Mouse (Mus musculus) liver, embryonic 11.5 days (tissue): ENCODE measurements at regions not wholly inside any gene's neighbourhood (a gene's known extent, or its start where the extent isn't known, plus 50 kb on each side); places are given as distances from the start of the nearest gene placed in this dataset.

Source experiments
- ATAC-seq: fragments of 200-750 bp; cut with Nextera tagmentation; replicated peaks from 2 replicates; pipeline ENCODE4 v1.8.0; 2017; ENCODE audit warnings: moderate number of reproducible peaks, mild to moderate bottlenecking, moderate TSS enrichment, moderate library complexity; ENCODE audit not compliant: low FRiP score
- DNase-seq: peaks from one replicate; pipeline ENCODE4 v3.0.0-alpha.2; 2017; ENCODE audit warnings: low spot score
- H3K27ac ChIP-seq: fragments of 300-500 bp; sonication (generic); 2 replicates; pipeline ENCODE4 v1.5.1; 2014; ENCODE audit warnings: mild to moderate bottlenecking, low read depth, low read length, control low read depth
- H3K27me3 ChIP-seq: fragments of 300-500 bp; sonication (generic); replicated peaks from 2 replicates; pipeline ENCODE4 v1.6.1; 2014; ENCODE audit warnings: low read length, mixed read lengths; ENCODE audit not compliant: control insufficient read depth, insufficient read depth
- H3K36me3 ChIP-seq: fragments of 300-500 bp; sonication (generic); 2 replicates; pipeline ENCODE4 v1.6.1; 2014; ENCODE audit warnings: mild to moderate bottlenecking, low read length, moderate library complexity, mixed read lengths; ENCODE audit not compliant: control insufficient read depth, insufficient read depth
- H3K4me1 ChIP-seq: fragments of 300-500 bp; sonication (generic); replicated peaks from 2 replicates; pipeline ENCODE4 v1.6.1; 2014; ENCODE audit warnings: low read length, mixed read lengths; ENCODE audit not compliant: control insufficient read depth, insufficient read depth
- H3K4me2 ChIP-seq: fragments of 300-500 bp; sonication (generic); 2 replicates; pipeline ENCODE4 v1.6.1; 2014; ENCODE audit warnings: mild to moderate bottlenecking, control low read depth, moderate library complexity
- H3K4me3 ChIP-seq: fragments of 300-500 bp; sonication (generic); 2 replicates; pipeline ENCODE4 v1.5.1; 2014; ENCODE audit warnings: low read depth, low read length, control low read depth
- H3K9ac ChIP-seq: fragments of 300-500 bp; sonication (generic); 2 replicates; pipeline ENCODE4 v1.6.1; 2014; ENCODE audit warnings: low read depth, low read length, control low read depth
- H3K9me3 ChIP-seq: fragments of 300-500 bp; sonication (generic); 2 replicates; pipeline ENCODE4 v1.6.1; 2016; ENCODE audit warnings: low read length, inconsistent platforms, mixed read lengths; ENCODE audit not compliant: control insufficient read depth
- WGBS: fragments of 180-500 bp; shearing (Covaris S2); extraction: QIAGEN DNeasy Blood & Tissue Kit; methylation state at CpG from one replicate; pipeline ENCODE4 v1.1.7; 2014; 5-methylcytosine and 5-hydroxymethylcytosine counted together

- no peaks in the 10 kb centered on the region for H3K36me3 ChIP-seq
- H3K4me3 ChIP-seq: no peak overlapping the region
- no peak overlapping the region for H3K9ac ChIP-seq
- H3K27ac ChIP-seq: no peak overlapping the region
- H3K4me2 ChIP-seq: no peak overlapping the region
- DNase-seq (no peak), ATAC-seq (no peak)
- 81% methylated on average over 4 of the region's 4 CpGs for WGBS
- no peaks in the 10 kb centered on the region; the same call in 1 of the 2 replicates for H3K9me3 ChIP-seq
- no peaks in the 10 kb centered on the region for H3K27me3 ChIP-seq
- no peaks in the 10 kb centered on the region for H3K4me1 ChIP-seq
Observed at GRCm38 (mm10) chr15:87102211-87102610, 441.9 kb upstream of the Fam19a5 start.

- WGBS: 80% methylated on average over 8 of the region's 8 CpGs
- no peak overlapping the region for H3K4me2 ChIP-seq
- no peak for DNase-seq
- H3K27me3 ChIP-seq: no peaks in the 10 kb centered on the region
- H3K36me3 ChIP-seq: no peaks in the 10 kb centered on the region
- H3K4me3 ChIP-seq: no peak overlapping the region
- no peaks in the 10 kb centered on the region; the same call in 1 of the 2 replicates for H3K9me3 ChIP-seq
- no peak for ATAC-seq
- H3K4me1 ChIP-seq: no peaks in the 10 kb centered on the region
- no peak overlapping the region for H3K9ac ChIP-seq
- H3K27ac ChIP-seq: no peak overlapping the region
Observed at GRCm38 (mm10) chr15:87105951-87106350, 438.1 kb upstream of the Fam19a5 start.

- no peaks in the 10 kb centered on the region; the same call in 1 of the 2 replicates for H3K9me3 ChIP-seq
- no peak overlapping the region for H3K9ac ChIP-seq
- DNase-seq: no peak
- H3K4me2 ChIP-seq: no peak overlapping the region
- WGBS: 60% methylated on average over 4 of the region's 4 CpGs
- no peak overlapping the region for H3K27ac ChIP-seq
- H3K27me3 ChIP-seq: no peaks in the 10 kb centered on the region
- no peak overlapping the region for H3K4me3 ChIP-seq
- H3K36me3 ChIP-seq: no peaks in the 10 kb centered on the region
- H3K4me1 ChIP-seq: no peaks in the 10 kb centered on the region
- no peak for ATAC-seq
Observed at GRCm38 (mm10) chr15:87107701-87108100, 436.4 kb upstream of the Fam19a5 start.

- H3K4me2 ChIP-seq: no peak overlapping the region
- 62% methylated on average over 7 of the region's 7 CpGs for WGBS
- H3K27me3 ChIP-seq: no peaks in the 10 kb centered on the region
- ATAC-seq (no peak), DNase-seq (no peak)
- no peak overlapping the region for H3K27ac ChIP-seq
- no peaks in the 10 kb centered on the region; the same call in 1 of the 2 replicates for H3K9me3 ChIP-seq
- H3K36me3 ChIP-seq: no peaks in the 10 kb centered on the region
- H3K9ac ChIP-seq: no peak overlapping the region
- no peak overlapping the region for H3K4me3 ChIP-seq
- no peaks in the 10 kb centered on the region for H3K4me1 ChIP-seq
Observed at GRCm38 (mm10) chr15:87108411-87108810, 435.7 kb upstream of the Fam19a5 start.

- Histone ChIP-seq H3K4me3 (no peak overlapping the region), H3K27ac (no peak overlapping the region), H3K9me3 (no peaks in the 10 kb centered on the region), H3K9ac (no peak overlapping the region), H3K36me3 (no peaks in the 10 kb centered on the region), H3K4me1 (no peaks in the 10 kb centered on the region), H3K4me2 (no peak overlapping the region), H3K27me3 (no peaks in the 10 kb centered on the region)
- ATAC-seq: no peak
- no peak for DNase-seq
- WGBS: 20% methylated on average over 4 of the region's 4 CpGs
Observed at GRCm38 (mm10) chr15:87122656-87123055, 421.4 kb upstream of the Fam19a5 start.

GRCm38 (mm10) chr15:87125427-87126148 is 418.5 kb upstream of the Fam19a5 start:
- ATAC-seq (no peak), DNase-seq (no peak)
- H3K36me3 ChIP-seq: no peaks in the 10 kb centered on the region
- no peaks in the 10 kb centered on the region for H3K9me3 ChIP-seq
- H3K27me3 ChIP-seq: no peaks in the 10 kb centered on the region
- no peak overlapping the region for H3K27ac ChIP-seq
- H3K4me3 ChIP-seq: no peak overlapping the region
- H3K9ac ChIP-seq: no peak overlapping the region
- 62% methylated on average over 6 of the region's 6 CpGs for WGBS
- no peak overlapping the region for H3K4me2 ChIP-seq
- H3K4me1 ChIP-seq: no peaks in the 10 kb centered on the region

GRCm38 (mm10) chr15:87138870-87139269 is 405.2 kb upstream of the Fam19a5 start:
- ATAC-seq: no peak
- DNase-seq: no peak
- H3K9ac ChIP-seq: no peak overlapping the region
- no peaks in the 10 kb centered on the region for H3K27me3 ChIP-seq
- no peaks in the 10 kb centered on the region for H3K9me3 ChIP-seq
- no peaks in the 10 kb centered on the region for H3K36me3 ChIP-seq
- H3K4me1 ChIP-seq: no peaks in the 10 kb centered on the region
- no peak overlapping the region for H3K4me2 ChIP-seq
- no peak overlapping the region for H3K27ac ChIP-seq
- no peak overlapping the region for H3K4me3 ChIP-seq

- no peak for ATAC-seq
- WGBS: 60% methylated on average over 5 of the region's 5 CpGs
- Histone ChIP-seq H3K4me2 (no peak overlapping the region), H3K4me3 (no peak overlapping the region), H3K27ac (no peak overlapping the region), H3K9me3 (no peaks in the 10 kb centered on the region), H3K36me3 (no peaks in the 10 kb centered on the region), H3K4me1 (no peaks in the 10 kb centered on the region), H3K27me3 (no peaks in the 10 kb centered on the region), H3K9ac (no peak overlapping the region)
- DNase-seq: no peak
Observed at GRCm38 (mm10) chr15:87169136-87169535, 375.0 kb upstream of the Fam19a5 start.

- Histone ChIP-seq H3K9ac (no peak overlapping the region), H3K4me1 (no peaks in the 10 kb centered on the region), H3K4me3 (no peak overlapping the region), H3K36me3 (no peaks in the 10 kb centered on the region), H3K4me2 (no peak overlapping the region), H3K27me3 (no peaks in the 10 kb centered on the region), H3K9me3 (no peaks in the 10 kb centered on the region), H3K27ac (no peak overlapping the region)
- 50% methylated on average over 4 of the region's 4 CpGs for WGBS
- ATAC-seq (no peak), DNase-seq (no peak)
Observed at GRCm38 (mm10) chr15:87170890-87171289, 373.2 kb upstream of the Fam19a5 start.
